Mouse (Mus musculus): ENCODE results near the gene Pcdh9. TPM values are rescaled to one million over a fixed set of nuclear protein-coding genes. Genes with fewer than 3 reads are reported as not detected.
A peak's percentile ranks its signal among the peaks of the same experiment; 100 is the strongest.

Pcdh9 gene
- 54.6 TPM in 2 replicates for polyA plus RNA-seq (2016; fragmentation: Nextera tagmentation; extraction: Ambion mirVana)

DNA sequence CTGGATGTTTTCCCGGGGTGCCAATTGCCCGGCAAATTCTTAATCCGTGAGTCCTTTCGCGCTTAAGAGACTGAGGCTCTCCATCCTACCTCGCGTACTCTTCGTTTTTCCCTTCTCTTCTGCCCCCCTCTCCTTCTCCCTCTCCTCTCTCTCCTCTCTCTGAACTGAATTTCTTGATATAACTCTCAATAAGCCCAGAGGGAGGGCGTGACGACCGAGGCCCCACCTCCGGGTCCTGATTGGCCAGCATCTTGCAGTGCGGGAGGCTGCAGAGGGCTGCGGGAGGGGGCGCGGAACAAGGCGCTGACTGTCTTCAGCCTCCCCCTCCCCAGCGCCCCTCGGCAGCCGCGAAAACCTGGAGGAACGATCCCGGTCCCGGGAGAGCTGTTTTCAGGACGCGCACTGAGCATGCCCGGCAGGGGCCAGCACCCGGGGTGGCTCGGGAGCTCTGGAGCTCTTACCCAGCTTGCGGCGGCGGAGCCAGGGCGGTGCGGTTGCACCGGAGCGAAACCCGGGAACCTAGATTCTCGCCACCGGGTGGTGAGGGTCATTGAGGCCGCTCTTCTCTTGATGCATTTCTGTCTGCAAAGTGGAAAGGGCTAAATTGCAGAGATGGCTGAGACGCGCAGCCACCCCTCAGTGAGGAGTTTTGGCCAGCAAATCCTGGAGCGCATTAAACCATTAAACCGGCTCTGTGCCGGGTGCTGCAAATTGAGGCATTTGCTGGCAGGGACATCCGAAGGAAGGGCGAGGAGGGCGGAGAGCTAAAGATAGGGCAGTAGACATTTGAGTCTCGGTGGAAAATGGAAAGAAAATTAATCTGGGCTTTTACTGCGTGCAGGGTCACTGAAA, at the start of gene Pcdh9:
Gene Pcdh9 (minus strand): TSS at position 161 of the 852 bp plus-strand sequence.
- Histone ChIP-seq H3K9me3 (no peaks in the 10 kb centered on the region), H3K9ac (peak within 1 kb of the TSS; percentile 60), H3K36me3 (no peaks in the 10 kb centered on the region), H3K4me1 (peaks cover 7% of the 10 kb centered on the region; the same call in 1 of the 2 replicates), H3K27ac (peak within 1 kb of the TSS; percentile 67), H3K4me3 (peak within 1 kb of the TSS; percentile 57), H3K27me3 (0 out of 2 replicates have a peak, but pooled peaks cover 3% of the 10 kb centered on the region), H3K4me2 (replicated peaks) (peak within 1 kb of the TSS; percentile 79)
- peak; percentile 98 for ATAC-seq (ENCODE audit: insufficient number of reproducible peaks, insufficient read depth, low FRiP score, low TSS enrichment)
- under 1% methylated on average over 50 of the region's 50 CpGs for WGBS

DNA sequence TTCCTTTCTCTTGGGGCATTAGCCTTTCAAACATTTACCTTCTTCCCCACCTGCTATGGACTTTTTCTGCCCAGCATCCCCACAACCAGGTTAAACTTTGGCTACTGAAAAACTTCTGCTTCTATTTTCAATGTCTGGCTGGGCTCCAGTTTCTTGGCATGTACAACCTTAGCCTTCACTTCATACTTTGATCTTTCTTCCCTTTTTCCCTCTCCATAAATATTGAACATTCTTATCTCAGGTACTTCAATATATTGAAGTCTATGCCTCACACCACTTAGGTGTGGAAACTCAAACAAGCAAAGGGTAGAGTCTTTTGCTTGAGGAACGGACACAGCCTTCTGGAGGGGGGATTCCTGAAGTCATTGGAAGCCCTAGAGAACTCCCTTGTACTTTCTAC, 16.4 kb upstream of the Pcdh9 start:
- H3K27me3 ChIP-seq = no peaks in the 10 kb centered on the region
- no peak overlapping the region for H3K27ac ChIP-seq
- H3K4me3 ChIP-seq = no peak overlapping the region
- no peaks in the 10 kb centered on the region for H3K9me3 ChIP-seq
- WGBS = 73% methylated on average over 1 of the region's 1 CpGs
- no peak overlapping the region for H3K4me2 ChIP-seq (replicated peaks)
- no peak for ATAC-seq (ENCODE audit: insufficient number of reproducible peaks, insufficient read depth, low FRiP score, low TSS enrichment)
- H3K4me1 ChIP-seq = no peaks in the 10 kb centered on the region
- H3K9ac ChIP-seq = no peak overlapping the region
- no peaks in the 10 kb centered on the region for H3K36me3 ChIP-seq

DNA sequence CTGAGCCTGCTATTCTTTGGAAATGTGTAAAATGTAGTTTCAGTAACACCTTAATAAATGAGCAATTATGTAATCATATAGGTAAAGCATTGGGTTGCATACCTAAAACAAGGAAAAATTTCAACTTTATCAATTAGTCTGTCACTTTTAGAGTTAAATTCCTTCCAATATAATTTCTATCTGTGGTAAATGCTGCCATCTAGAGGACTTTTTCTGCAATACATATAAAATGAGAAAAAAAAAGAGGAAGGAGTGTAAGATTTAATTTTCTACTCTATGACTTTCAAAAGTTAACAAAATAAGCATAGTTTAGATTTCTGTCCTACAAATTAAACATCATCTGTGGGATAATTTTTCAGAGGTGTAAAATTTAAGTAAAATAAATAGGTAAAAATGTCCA, 8.1 kb upstream of the Pcdh9 start:
- ATAC-seq (ENCODE audit: insufficient number of reproducible peaks, insufficient read depth, low FRiP score, low TSS enrichment) = no peak
- H3K9ac ChIP-seq = no peak overlapping the region
- H3K27me3 ChIP-seq = no peaks in the 10 kb centered on the region
- H3K4me3 ChIP-seq = no peak overlapping the region
- H3K36me3 ChIP-seq = no peaks in the 10 kb centered on the region
- H3K4me2 ChIP-seq (replicated peaks) = no peak overlapping the region
- no peak overlapping the region for H3K27ac ChIP-seq
- no peaks in the 10 kb centered on the region for H3K9me3 ChIP-seq
- H3K4me1 ChIP-seq = no peaks in the 10 kb centered on the region

DNA sequence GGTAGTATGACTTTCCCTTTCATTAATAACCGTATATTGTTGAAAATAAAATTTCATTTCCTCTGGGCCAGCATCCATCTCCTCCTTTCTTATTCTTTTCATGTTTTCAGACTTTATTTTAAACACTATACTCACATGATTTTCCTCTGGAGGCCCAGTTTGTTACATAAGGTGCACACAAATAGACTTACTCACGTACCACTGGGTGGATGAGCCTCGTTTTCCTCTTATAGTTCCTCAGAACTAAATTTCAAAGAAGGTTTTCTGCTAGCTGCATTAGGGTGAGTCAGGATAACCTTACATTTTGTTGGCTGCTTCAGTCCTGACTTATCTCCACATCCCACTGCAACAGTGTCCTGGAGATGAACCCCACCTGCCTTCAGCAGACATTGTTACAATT, 4.7 kb upstream of the Pcdh9 start:
- H3K27ac ChIP-seq = no peak overlapping the region
- no peak overlapping the region for H3K4me2 ChIP-seq (replicated peaks)
- H3K4me3 ChIP-seq = no peak overlapping the region
- peaks cover 3% of the 10 kb centered on the region; the same call in 1 of the 2 replicates for H3K4me1 ChIP-seq
- ATAC-seq (ENCODE audit: insufficient number of reproducible peaks, insufficient read depth, low FRiP score, low TSS enrichment) = no peak
- no peaks in the 10 kb centered on the region for H3K9me3 ChIP-seq
- H3K27me3 ChIP-seq = 0 out of 2 replicates have a peak, but pooled peaks cover 3% of the 10 kb centered on the region
- 92% methylated on average over 3 of the region's 3 CpGs for WGBS
- H3K36me3 ChIP-seq = no peaks in the 10 kb centered on the region
- no peak overlapping the region for H3K9ac ChIP-seq

DNA sequence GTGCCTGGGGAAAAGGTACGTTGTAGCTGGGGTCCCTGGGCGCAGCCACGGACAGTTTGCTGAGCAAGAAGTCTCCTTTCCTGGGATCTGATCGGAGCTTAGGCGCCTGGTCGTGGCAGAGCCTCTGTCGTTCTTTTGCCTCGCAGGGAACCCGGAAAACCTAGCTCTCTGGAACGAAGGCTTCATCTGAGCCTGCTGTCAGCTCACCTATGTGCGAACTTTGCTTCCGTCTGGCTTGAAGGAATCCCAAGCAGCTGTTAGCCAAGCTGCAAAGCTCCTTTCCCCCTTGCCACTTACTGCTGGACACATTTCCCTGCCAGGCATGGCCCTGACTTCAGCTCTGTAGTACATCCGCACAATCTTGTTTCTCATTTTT, 880 bp upstream of the Pcdh9 start:
- peak overlapping the region; percentile 79 for H3K4me2 ChIP-seq (replicated peaks)
- H3K4me1 ChIP-seq = peaks cover 7% of the 10 kb centered on the region; the same call in 1 of the 2 replicates
- 0 out of 2 replicates have a peak, but pooled peaks have one; percentile 1 for ATAC-seq (ENCODE audit: insufficient number of reproducible peaks, insufficient read depth, low FRiP score, low TSS enrichment)
- WGBS = 2% methylated on average over 13 of the region's 13 CpGs
- H3K4me3 ChIP-seq = peak overlapping the region; percentile 57
- H3K9me3 ChIP-seq = no peaks in the 10 kb centered on the region
- peak overlapping the region; percentile 60 for H3K9ac ChIP-seq
- 0 out of 2 replicates have a peak, but pooled peaks cover 3% of the 10 kb centered on the region for H3K27me3 ChIP-seq
- H3K27ac ChIP-seq = peak overlapping the region; percentile 67; the same call in 1 of the 2 replicates
- no peaks in the 10 kb centered on the region for H3K36me3 ChIP-seq

DNA sequence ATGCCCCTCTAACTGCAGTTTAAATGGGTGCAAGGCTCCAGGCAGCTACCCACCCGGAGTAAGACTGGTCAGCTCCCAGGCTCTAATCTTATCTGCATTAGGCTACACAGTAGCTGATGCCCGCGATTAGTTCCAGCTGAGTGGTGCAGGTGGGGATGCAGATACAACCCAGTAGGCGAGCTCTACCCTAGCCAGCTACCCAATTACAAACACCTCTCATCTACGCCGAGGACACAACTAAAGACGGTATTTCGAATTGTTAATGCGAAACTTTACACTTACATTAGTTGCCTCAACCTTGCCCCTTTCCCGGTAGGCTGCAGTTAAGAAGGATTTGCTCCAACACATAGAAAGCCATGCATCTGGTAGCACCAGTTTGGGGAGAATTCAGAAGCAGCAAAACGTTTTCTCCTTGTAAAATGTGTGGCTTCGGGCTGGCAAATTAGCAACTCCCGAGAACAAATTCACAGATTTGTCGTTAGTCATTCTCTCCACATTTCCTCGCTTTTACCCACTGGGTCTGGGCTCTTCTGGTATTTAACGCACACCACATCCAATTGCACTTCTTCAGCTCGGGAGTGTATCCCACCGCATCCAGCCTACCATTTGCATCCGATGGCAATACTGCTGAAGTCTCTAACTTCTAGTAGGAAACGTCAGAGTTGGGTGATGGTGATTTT, 500 bp downstream of the Pcdh9 start:
- Histone ChIP-seq H3K27ac (peak overlapping the region; percentile 67; the same call in 1 of the 2 replicates), H3K4me3 (peak overlapping the region; percentile 57), H3K9me3 (no peaks in the 10 kb centered on the region), H3K9ac (peak overlapping the region; percentile 44), H3K36me3 (no peaks in the 10 kb centered on the region), H3K27me3 (0 out of 2 replicates have a peak, but pooled peaks cover 3% of the 10 kb centered on the region), H3K4me2 (replicated peaks) (peak overlapping the region; percentile 79), H3K4me1 (peaks cover 7% of the 10 kb centered on the region; the same call in 1 of the 2 replicates)
- under 1% methylated on average over 20 of the region's 20 CpGs for WGBS
- ATAC-seq (ENCODE audit: insufficient number of reproducible peaks, insufficient read depth, low FRiP score, low TSS enrichment) = peak; percentile 23; the same call in 1 of the 2 replicates

DNA sequence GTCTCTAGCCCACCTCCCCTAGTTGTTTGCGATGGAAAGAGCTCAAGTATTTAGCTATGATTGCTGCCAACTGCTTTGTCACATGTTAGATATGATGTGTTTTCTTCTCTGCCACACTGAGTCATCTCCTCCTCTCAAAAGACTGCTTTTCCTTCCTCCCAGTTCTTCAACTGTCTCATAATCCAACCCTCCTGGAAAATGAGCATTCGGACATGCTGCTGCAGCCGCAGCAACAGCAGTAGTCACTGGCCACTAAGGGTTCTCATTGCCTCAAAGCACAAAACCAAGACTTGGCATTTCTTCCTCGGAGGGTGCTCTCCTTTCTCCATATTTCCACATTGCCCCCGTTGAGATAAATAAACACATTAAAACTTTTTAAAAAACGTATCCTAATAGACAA, 1.2 kb downstream of the Pcdh9 start:
- Histone ChIP-seq H3K4me3 (peak overlapping the region; percentile 57), H3K36me3 (no peaks in the 10 kb centered on the region), H3K9me3 (no peaks in the 10 kb centered on the region), H3K4me2 (replicated peaks) (peak overlapping the region; percentile 79), H3K4me1 (peaks cover 7% of the 10 kb centered on the region; the same call in 1 of the 2 replicates), H3K9ac (peak overlapping the region; percentile 44), H3K27me3 (0 out of 2 replicates have a peak, but pooled peaks cover 3% of the 10 kb centered on the region), H3K27ac (no peak overlapping the region)
- 32% methylated on average over 6 of the region's 6 CpGs for WGBS
- ATAC-seq (ENCODE audit: insufficient number of reproducible peaks, insufficient read depth, low FRiP score, low TSS enrichment) = no peak

DNA sequence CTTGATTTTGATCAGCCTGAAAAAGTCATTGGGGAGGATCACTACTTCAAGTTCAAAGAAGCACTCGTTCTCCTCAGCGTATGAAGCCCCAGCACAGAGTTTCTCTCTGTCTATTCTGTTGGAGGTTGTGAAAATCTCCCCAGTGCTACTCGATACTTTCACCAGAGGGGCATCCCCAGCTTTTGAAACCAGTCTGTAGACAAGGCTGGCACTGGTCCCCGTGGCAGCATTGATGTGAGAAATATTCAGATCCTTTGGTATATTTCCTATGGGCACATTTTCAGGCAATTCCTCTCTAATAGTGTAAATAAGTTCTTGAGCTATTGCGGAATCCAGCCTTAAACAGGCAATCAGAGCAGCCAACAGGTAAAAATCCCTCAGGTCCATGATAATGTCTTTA, 2.1 kb downstream of the Pcdh9 start:
- H3K36me3 ChIP-seq = no peaks in the 10 kb centered on the region
- H3K27ac ChIP-seq = no peak overlapping the region
- no peak overlapping the region for H3K9ac ChIP-seq
- no peaks in the 10 kb centered on the region for H3K9me3 ChIP-seq
- H3K27me3 ChIP-seq = 0 out of 2 replicates have a peak, but pooled peaks cover 3% of the 10 kb centered on the region
- peak overlapping the region; percentile 57 for H3K4me3 ChIP-seq
- WGBS = 75% methylated on average over 5 of the region's 5 CpGs
- ATAC-seq (ENCODE audit: insufficient number of reproducible peaks, insufficient read depth, low FRiP score, low TSS enrichment) = no peak
- H3K4me2 ChIP-seq (replicated peaks) = peak overlapping the region; percentile 79
- H3K4me1 ChIP-seq = peaks cover 7% of the 10 kb centered on the region; the same call in 1 of the 2 replicates

DNA sequence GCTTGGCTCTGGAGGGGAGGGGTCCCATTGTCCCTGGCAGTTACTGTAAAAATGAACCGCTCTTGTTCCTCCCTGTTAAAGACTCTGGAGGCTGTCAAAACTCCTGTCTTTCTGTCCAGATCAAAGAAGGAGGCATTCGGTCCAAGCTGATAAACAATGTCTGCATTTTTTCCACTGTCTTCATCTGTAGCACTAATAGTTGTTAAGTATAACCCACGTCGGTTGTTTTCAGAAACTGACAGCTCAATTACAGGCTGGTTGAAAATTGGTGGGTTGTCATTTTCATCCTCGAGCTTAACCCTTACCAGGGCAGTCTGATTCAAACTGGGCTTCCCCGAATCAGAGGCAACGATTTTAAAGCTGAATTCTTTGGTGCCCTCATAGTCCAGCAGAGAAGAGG, 3.4 kb downstream of the Pcdh9 start:
- Histone ChIP-seq H3K4me1 (peaks cover 7% of the 10 kb centered on the region; the same call in 1 of the 2 replicates), H3K4me2 (replicated peaks) (peak overlapping the region; percentile 79; the same call in 1 of the 2 replicates), H3K27me3 (no peaks in the 10 kb centered on the region), H3K9ac (no peak overlapping the region), H3K27ac (no peak overlapping the region), H3K36me3 (no peaks in the 10 kb centered on the region), H3K4me3 (no peak overlapping the region), H3K9me3 (no peaks in the 10 kb centered on the region)
- WGBS = 57% methylated on average over 7 of the region's 7 CpGs
- no peak for ATAC-seq (ENCODE audit: insufficient number of reproducible peaks, insufficient read depth, low FRiP score, low TSS enrichment)

DNA sequence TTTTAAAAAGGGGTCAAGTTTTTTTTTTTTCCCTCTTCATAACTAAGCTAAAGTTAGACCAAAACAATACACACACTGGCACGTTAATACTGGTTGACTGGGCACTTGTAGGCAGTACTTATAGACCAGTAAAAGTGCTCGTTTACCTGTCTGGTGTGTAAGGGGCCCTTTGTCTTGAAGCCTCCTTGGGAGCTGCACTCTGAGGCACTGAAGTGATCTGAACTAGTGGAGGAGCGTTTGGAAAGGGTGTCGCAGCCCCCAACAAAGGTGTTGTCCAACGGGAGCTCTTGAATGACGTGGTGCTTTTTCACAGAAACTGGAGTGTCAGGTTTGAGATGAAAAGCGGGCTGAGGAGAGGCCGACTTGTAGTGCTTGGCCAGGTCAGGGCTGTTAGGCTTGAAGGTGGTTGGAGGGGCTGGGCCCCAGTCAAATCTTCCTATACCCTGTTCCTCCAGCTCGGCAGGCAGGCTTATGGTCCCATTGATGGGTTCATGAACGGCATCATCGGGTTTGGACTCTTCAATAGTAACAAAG, 4.9 kb downstream of the Pcdh9 start:
- no peaks in the 10 kb centered on the region for H3K27me3 ChIP-seq
- H3K27ac ChIP-seq = no peak overlapping the region
- H3K9ac ChIP-seq = no peak overlapping the region
- H3K4me2 ChIP-seq (replicated peaks) = no peak overlapping the region
- 72% methylated on average over 11 of the region's 11 CpGs for WGBS
- H3K4me1 ChIP-seq = 0 out of 2 replicates have a peak, but pooled peaks cover 4% of the 10 kb centered on the region
- no peaks in the 10 kb centered on the region for H3K9me3 ChIP-seq
- no peak overlapping the region for H3K4me3 ChIP-seq
- ATAC-seq (ENCODE audit: insufficient number of reproducible peaks, insufficient read depth, low FRiP score, low TSS enrichment) = no peak
- H3K36me3 ChIP-seq = no peaks in the 10 kb centered on the region

DNA sequence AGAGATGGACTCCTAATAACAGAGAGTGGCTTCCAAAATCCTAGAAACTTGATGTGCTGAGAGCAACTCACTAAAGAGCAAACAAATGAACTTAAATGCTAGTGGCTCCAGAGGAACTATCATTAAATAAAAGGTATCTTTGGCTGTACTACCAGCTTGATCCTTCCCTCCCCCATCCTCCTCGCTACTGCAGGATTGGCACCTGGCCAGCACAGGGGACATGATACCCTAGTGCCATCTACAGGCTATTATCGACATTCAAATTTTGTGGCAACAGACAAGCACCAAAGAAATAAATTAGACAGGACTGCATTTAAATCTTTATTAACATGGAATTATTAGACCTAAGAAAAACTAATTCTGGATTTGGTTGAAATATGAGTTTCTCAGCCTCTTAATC, 6.0 kb downstream of the Pcdh9 start:
- Histone ChIP-seq H3K36me3 (no peaks in the 10 kb centered on the region), H3K4me1 (0 out of 2 replicates have a peak, but pooled peaks cover 4% of the 10 kb centered on the region), H3K27me3 (no peaks in the 10 kb centered on the region), H3K4me3 (no peak overlapping the region), H3K27ac (no peak overlapping the region), H3K4me2 (replicated peaks) (no peak overlapping the region; the same call in 1 of the 2 replicates), H3K9ac (no peak overlapping the region), H3K9me3 (no peaks in the 10 kb centered on the region)
- WGBS = 6% methylated on average over 2 of the region's 2 CpGs
- ATAC-seq (ENCODE audit: insufficient number of reproducible peaks, insufficient read depth, low FRiP score, low TSS enrichment) = no peak

Measured in embryonic facial prominence, embryonic 12.5 days (tissue).